Mouse (Mus musculus): Measurements from ENCODE around the gene Fbrsl1. TPM values are rescaled to one million over a fixed set of nuclear protein-coding genes. Genes with fewer than 3 reads are reported as not detected.

Gene Fbrsl1
- polyA plus RNA-seq, 1 experiment: 12.2 TPM

GRCm38 (mm10) chr5:110313127-110313526 lies 135.2 kb downstream of the Fbrsl1 start:
- Histone ChIP-seq H3K27ac (replicated peaks; ENCODE audit: low read depth, low read length) (no peak overlapping the region), H3K4me3 (ENCODE audit: insufficient read depth, low read depth, low read length) (no peak overlapping the region)

More at GRCm38 (mm10) chr5:110313127-110313526, 135.2 kb downstream of the Fbrsl1 start:
- no peaks in the 10 kb centered on the region for H3K4me1 ChIP-seq (ENCODE audit: control insufficient read depth, insufficient read depth, insufficient read length, low read length)

Other genes with a start within 250 kb of the Fbrsl1 start
- 10.3 and 17.3 TPM in 2 replicates for gene Ankle2, start 217.5 kb downstream of the Fbrsl1 start, polyA plus RNA-seq (2012; ENCODE audit: insufficient read depth, insufficient read length, missing spikeins)
- 23.3 and 26.3 TPM in 2 replicates for gene Pgam5, start 178.6 kb downstream of the Fbrsl1 start, polyA plus RNA-seq (2012; ENCODE audit: insufficient read depth, insufficient read length, missing spikeins)
- gene Pxmp2, start 162.3 kb downstream of the Fbrsl1 start, polyA plus RNA-seq (2012; ENCODE audit: insufficient read depth, insufficient read length, missing spikeins): 21.3 and 26.9 TPM in 2 replicates
- 0.79 and 1.4 TPM in 2 replicates for gene Pole, start 162.2 kb downstream of the Fbrsl1 start, polyA plus RNA-seq (2012; ENCODE audit: insufficient read depth, insufficient read length, missing spikeins)
- gene P2rx2, start 105.3 kb downstream of the Fbrsl1 start, polyA plus RNA-seq (2012; ENCODE audit: insufficient read depth, insufficient read length, missing spikeins): not detected in 2 replicates
- gene Lrcol1, start 103.8 kb downstream of the Fbrsl1 start, polyA plus RNA-seq (2012; ENCODE audit: insufficient read depth, insufficient read length, missing spikeins): not detected in 2 replicates
- not detected in 2 replicates for gene Galnt9, start 95.9 kb upstream of the Fbrsl1 start, polyA plus RNA-seq (2012; ENCODE audit: insufficient read depth, insufficient read length, missing spikeins)
- gene Noc4l, start 204.9 kb upstream of the Fbrsl1 start, polyA plus RNA-seq (2012; ENCODE audit: insufficient read depth, insufficient read length, missing spikeins): 9.0 and 11.1 TPM in 2 replicates
- 3.6 and 3.8 TPM in 2 replicates for gene Ddx51, start 204.9 kb upstream of the Fbrsl1 start, polyA plus RNA-seq (2012; ENCODE audit: insufficient read depth, insufficient read length, missing spikeins)

All from brown adipose tissue, adult 24 weeks (tissue).